Mouse (Mus musculus) kidney, adult 11 months (tissue): ENCODE results near the gene Disp2.

ENCODE experiments used
- DNase-seq: peaks from one replicate; pipeline ENCODE4 v3.0.0; 2022

The Disp2 gene

GRCm38 (mm10) chr2:118760311-118761025 lies 19.1 kb upstream of the Disp2 start:
- DNase-seq: no peak

DNA sequence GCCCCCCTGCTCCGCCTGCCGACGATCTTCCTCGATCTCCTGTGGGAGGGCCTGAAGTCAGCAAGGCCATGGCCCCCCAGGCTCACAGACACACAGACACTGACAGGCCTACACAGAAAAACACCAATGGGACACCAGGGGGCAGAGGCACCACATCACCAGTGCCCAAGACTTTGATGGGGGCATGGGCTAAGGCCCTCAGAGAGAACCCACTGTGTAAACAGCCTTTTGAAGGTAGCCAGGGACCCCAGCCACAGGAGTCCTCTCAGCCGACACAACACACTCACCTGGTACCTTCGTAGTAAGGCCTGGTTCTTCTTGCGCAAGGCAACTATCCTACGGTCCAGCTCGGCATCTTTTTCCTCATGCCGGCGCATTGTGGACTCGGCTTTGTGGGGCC lies 18.2 kb upstream of the Disp2 start:
- no peak for DNase-seq

GRCm38 (mm10) chr2:118761906-118762783 lies 17.4 kb upstream of the Disp2 start, which contains the start of gene Ccdc9b:
TSS of gene Ccdc9b (minus strand) at chr2:118762661.
- peak; percentile 93 for DNase-seq

DNA sequence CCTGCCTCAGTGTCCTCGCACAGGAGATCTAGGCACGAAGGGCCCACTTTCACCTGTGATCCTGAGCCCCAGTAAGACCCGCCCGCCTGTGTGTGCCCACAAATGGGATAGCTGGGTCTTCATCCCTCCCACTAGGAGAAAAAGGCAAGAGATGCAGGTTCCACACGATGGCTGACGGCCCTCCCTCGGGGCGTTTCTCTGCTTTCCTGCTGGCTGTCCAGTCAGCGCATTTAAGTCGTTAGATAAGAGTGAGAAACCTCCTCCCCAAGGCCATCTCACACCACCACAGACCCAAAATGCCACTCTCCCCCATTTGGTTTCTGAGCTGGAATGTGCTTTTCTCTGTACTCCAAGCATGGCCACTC lies 16.8 kb upstream of the Disp2 start:
- DNase-seq: no peak

GRCm38 (mm10) chr2:118763469-118763868 lies 16.1 kb upstream of the Disp2 start:
- DNase-seq: no peak

DNA sequence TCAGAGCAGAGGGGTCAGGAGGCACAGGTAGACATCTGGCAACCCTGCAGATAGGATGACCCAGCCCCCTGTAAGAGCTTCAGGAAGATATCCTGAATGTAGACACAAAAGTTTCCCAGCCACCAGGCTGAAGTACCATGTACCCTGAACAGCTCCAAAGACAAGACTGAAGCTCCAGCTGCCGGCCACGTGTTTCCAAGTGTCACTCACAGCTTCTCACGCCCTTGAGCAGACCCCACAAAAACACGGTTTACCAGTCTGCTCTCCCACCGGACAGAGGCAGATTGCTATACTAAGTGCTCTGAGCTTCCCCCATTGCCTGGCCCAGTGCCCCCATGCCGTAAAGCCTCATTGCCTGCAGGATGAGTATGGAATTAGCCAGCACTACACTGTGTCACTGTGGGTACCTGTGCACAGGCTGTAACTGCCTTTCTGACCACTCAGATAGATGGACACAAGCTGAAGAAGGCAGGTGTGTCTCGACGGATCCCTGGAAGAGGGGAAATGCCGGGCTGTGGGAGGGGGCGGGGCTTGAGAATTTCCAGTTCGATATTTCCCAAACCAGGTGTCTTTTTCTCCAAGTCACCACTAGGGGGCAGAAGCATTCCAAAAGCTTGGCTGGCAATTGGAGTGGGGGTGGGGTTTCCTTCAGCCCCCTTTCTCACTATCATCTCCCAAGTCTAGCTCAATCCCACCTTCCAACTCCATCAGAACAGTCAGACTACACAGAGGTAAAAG lies 15.3 kb upstream of the Disp2 start:
- no peak for DNase-seq

- no peak for DNase-seq
These were observed 14.6 kb upstream of the Disp2 start for GRCm38 (mm10) chr2:118764875-118765274.

DNA sequence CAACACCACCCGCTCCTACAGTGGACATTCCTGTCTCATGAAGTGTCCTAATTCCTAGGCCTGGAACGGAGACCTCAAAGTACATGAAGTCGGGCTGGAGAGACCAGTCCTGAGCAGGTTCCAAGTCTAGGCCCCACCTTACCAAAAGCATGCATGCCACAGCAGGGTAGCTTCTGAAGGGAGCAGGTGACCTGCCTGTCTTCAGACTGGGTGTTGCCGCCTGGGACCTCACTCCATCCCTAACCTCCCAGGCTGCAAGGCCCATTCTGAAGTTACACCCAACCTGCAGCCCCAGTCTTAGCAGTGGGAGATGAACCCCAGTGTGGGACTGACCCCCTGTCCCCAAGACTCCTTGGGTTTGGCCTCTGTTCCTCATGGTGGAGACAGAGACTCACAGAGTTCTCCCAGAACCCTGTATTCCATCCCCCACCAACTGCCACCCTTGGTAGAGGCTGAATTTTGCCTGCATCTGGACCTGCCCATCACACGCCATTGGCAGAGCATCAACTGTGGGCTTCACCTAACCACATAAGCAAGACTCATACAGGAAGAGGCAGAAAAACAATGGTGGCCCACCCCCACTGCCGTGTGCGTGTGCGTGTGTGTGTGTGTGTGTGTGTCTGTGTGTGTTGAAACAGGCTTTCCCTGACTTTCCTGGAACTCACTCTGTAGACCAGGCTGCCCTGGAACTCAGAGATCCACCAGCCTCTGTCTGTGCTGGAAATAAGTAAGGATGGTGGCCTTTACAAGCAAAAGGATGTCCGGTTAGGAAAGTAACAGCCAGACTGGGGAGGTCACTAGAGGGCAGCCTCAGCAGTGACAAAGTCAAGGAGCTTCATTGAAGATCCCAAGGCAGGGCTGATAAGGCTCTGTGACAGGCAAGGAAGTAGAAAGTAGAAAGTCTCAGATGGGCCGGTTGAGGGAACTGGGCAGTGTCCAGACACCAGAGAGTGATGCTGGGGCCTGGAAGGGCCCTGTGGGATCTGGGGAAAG lies 13.2 kb upstream of the Disp2 start:
- no peak for DNase-seq

DNA sequence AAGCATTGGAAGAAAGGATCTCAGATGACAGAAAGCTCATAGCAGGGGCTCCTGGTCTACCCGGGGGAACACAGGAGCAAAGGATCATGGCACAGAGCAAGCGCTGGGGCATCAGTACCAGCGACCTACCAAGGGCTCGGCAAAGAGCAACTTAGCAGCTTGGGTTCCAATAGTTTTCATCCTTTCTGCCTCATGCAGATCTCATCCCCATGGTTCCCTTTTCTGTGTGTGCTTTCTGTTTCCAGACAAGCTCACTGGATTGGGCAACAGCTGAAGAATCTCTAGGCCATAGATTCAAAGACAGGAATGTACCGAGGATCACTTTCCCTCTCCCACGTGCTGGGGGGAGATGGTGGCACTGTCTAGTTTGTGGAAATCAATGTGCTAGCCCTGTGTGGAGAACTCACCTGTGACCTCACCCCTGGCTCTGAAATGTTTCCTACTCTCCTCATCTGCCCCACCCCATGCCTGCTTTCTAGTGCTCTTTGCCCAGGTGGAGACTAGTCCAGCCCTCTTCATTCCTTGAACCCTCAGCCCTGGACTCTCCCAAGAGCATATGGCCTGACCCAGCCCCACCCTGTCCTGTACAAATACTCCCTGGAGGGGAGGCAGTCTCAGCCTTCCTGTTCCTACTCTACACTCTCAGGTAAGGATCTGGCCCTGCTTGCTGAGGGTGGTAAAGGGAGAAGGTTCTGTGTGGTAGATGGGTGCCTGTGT lies 7.2 kb upstream of the Disp2 start, which contains the start of gene Phgr1:
Gene Phgr1, plus strand, starts transcription at position 612 of the 717 bp plus-strand sequence.
- DNase-seq: no peak

- no peak for DNase-seq
These were observed 5.0 kb upstream of the Disp2 start for GRCm38 (mm10) chr2:118774536-118774935.

DNA sequence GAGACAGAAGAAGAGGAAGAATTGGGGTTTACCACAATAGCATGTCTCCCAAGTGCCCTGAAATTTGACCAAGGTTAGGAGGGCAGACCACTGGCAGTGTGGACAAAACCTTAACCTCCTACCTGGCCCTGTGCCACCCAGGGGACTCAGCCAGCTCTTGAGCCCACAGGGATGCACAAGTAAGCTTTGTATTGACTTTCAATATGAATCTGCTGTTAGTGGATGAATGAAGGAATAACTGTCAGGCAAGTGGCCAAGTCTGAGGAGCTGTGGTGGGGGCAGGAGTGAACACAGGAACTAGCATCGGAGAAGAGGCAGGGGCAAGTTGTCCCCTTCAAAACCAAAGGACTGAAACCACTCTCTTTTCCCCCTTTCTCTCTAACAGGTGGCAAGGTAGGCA lies 4.1 kb upstream of the Disp2 start:
- no peak for DNase-seq

- DNase-seq: no peak
These were observed 3.7 kb upstream of the Disp2 start for GRCm38 (mm10) chr2:118775846-118776245.

DNA sequence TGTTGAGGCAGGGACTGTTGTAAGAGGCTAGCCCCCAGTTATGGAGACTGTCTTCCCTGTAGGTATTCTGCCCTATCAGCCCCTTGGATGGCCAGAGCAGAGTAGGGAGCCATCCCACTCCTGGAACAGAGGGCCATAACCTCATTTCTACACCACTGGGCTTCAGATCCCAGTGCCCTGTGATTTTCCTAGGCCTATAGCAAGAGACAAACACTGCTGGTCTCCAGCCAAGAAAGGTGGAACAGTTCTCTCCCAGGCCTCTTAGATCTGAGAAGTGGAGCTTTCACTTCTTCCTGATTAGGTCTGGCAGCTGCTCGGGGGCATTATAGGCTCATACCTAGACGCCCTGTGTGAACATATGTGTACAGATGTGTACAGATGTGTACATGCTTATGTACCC lies 3.2 kb upstream of the Disp2 start:
- no peak for DNase-seq

DNA sequence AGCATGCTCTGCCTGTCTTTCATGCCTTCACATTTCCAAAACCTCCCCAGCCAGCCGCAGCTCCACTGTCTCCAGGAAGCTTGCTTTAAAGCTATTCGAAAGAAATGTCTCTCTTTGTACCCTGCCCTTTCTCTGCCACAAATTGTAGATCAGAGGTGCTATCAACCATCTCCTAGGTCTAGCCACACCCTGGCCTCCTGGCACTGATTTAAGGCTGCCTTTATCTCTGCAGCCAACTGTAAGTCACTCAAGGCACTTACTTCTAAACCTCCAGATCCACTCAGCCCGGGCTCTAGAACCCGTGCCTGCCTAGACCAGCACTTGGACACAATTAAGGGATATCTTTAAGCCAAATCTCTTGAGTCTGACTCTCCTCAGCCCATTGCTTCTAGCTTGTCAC lies 1.1 kb upstream of the Disp2 start:
- DNase-seq: no peak

- no peak for DNase-seq
These were observed 454 bp upstream of the Disp2 start for GRCm38 (mm10) chr2:118779065-118779464.

DNA sequence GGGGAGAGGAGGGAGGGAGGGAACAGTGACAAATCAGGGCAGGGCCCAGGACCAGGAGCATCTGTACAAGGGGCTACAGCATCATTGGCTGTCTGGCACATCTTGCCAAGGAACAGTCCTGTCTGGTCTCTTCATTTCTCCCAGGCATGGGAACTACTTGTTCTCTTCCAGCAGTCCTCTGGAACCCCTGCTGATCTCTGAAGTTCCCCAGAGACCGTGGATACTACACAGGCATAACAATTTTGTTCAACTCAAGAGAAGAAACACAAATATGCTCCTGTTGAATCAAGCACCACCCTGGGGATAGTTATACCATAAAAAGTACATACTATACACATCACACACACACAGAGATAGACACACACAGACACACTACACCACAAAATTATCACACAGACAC lies 1.6 kb downstream of the Disp2 start:
- DNase-seq: no peak

GRCm38 (mm10) chr2:118782303-118782702 lies 2.8 kb downstream of the Disp2 start:
- no peak for DNase-seq

GRCm38 (mm10) chr2:118783093-118783492 lies 3.6 kb downstream of the Disp2 start:
- no peak for DNase-seq

DNA sequence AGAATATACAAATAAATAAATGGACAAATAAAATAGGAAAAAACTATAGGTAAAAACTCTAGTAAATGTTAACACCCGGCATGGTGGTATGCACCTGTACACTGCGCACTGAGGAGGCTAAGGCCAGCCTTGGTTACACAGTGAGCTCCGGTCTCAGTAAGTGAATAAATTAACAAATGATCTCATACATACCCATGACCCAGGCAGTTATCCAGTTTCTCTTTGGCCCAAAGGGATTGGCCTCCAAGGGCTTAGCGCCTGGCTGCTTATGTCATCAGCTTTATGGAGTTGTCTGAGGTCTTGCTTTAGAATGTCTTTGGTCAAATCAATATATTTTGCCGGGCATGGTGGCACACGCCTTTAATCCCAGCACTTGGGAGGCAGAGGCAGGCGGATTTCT lies 4.1 kb downstream of the Disp2 start:
- no peak for DNase-seq

DNA sequence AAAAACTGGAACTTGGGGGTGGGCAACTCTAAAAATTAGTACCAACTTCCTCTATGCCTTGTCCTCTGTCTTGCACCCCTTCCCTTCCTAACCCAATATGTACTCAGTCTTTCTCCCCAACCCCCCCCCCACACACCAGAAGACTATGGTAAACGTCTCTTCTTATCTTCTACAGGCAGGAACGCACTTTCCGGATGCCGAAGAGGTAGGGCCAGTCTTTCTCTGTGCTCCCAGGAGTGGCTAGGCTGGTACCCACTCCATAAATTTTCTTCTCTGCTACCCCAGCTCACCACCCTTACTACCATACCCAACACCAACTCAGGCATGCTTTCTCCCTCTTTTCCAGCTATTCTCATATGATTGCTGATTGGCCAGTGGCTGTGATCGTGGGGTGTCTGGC lies 7.0 kb downstream of the Disp2 start:
- DNase-seq: no peak

- no peak for DNase-seq
These were observed 10.0 kb downstream of the Disp2 start for GRCm38 (mm10) chr2:118789501-118789900.

DNA sequence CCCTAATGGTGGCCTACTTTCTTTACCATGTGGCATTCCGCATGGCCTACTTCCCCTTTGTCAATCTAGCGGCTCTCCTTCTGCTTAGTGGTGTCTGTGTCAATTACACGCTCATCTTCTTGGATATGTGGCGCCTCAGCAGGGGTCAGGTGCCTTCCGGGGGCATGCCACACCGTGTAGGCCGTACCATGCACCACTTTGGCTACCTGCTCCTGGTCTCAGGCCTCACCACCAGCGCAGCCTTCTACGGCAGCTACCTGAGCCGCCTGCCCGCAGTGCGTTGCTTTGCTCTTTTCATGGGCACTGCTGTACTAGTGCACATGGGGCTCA lies 10.7 kb downstream of the Disp2 start:
- no peak for DNase-seq
